Mouse (Mus musculus): ENCODE data around the gene Syt16. TPM values are rescaled to one million over a fixed set of nuclear protein-coding genes. Genes with fewer than 3 reads are reported as not detected.

The Syt16 gene
- polyA plus RNA-seq, 1 experiment from 2014 or later = 0.04 TPM

- H3K4me2 ChIP-seq (replicated peaks; ENCODE audit: low read depth, low read length) = no peak overlapping the region
- H3K4me1 ChIP-seq (ENCODE audit: insufficient read depth, low read depth, low read length) = no peaks in the 10 kb centered on the region
- H3K27ac ChIP-seq (ENCODE audit: low read length) = no peak overlapping the region
- no peak for DNase-seq (ENCODE audit: low spot score)
- no peak for TF ChIP-seq CTCF (IDR thresholded peaks at IDR 0.05)
- no peak for TF ChIP-seq EP300 (IDR thresholded peaks at IDR 0.05)
- ATAC-seq = no peak
- H3K9ac ChIP-seq (replicated peaks; ENCODE audit: low read depth) = no peak overlapping the region
- no peaks in the 10 kb centered on the region for H3K36me3 ChIP-seq (ENCODE audit: insufficient read depth, low read length)
- no peaks in the 10 kb centered on the region for H3K9me3 ChIP-seq (ENCODE audit: low read length)
- no peak overlapping the region for H3K4me3 ChIP-seq (ENCODE audit: low read depth, low read length)
- 53% methylated on average over 2 of the region's 2 CpGs for WGBS
- H3K27me3 ChIP-seq (replicated peaks; ENCODE audit: insufficient read depth, low read length) = no peaks in the 10 kb centered on the region
Observed at GRCm38 (mm10) chr12:74238806-74239205, 241.3 kb downstream of the Syt16 start.

- ATAC-seq (no peak), DNase-seq (ENCODE audit: low spot score) (no peak)
- Histone ChIP-seq H3K9me3 (ENCODE audit: low read length) (no peaks in the 10 kb centered on the region), H3K4me2 (replicated peaks; ENCODE audit: low read depth, low read length) (no peak overlapping the region), H3K27me3 (replicated peaks; ENCODE audit: insufficient read depth, low read length) (no peaks in the 10 kb centered on the region), H3K4me3 (ENCODE audit: low read depth, low read length) (no peak overlapping the region), H3K36me3 (ENCODE audit: insufficient read depth, low read length) (no peaks in the 10 kb centered on the region), H3K9ac (replicated peaks; ENCODE audit: low read depth) (no peak overlapping the region), H3K4me1 (ENCODE audit: insufficient read depth, low read depth, low read length) (no peaks in the 10 kb centered on the region), H3K27ac (ENCODE audit: low read length) (no peak overlapping the region)
- WGBS = 43% methylated on average over 3 of the region's 3 CpGs
- TF ChIP-seq EP300 (IDR thresholded peaks at IDR 0.05) (no peak), CTCF (IDR thresholded peaks at IDR 0.05) (no peak)
Observed at GRCm38 (mm10) chr12:74264846-74265245, 267.4 kb downstream of the Syt16 start.

GRCm38 (mm10) chr12:74267049-74267448 lies 269.6 kb downstream of the Syt16 start:
- DNase-seq (ENCODE audit: low spot score) (no peak), ATAC-seq (no peak)
- no peaks in the 10 kb centered on the region for H3K9me3 ChIP-seq (ENCODE audit: low read length)
- no peaks in the 10 kb centered on the region for H3K4me1 ChIP-seq (ENCODE audit: insufficient read depth, low read depth, low read length)
- no peak overlapping the region for H3K9ac ChIP-seq (replicated peaks; ENCODE audit: low read depth)
- H3K27me3 ChIP-seq (replicated peaks; ENCODE audit: insufficient read depth, low read length) = no peaks in the 10 kb centered on the region
- no peak overlapping the region for H3K4me3 ChIP-seq (ENCODE audit: low read depth, low read length)
- no peak for TF ChIP-seq CTCF (IDR thresholded peaks at IDR 0.05)
- no peaks in the 10 kb centered on the region for H3K36me3 ChIP-seq (ENCODE audit: insufficient read depth, low read length)
- H3K27ac ChIP-seq (ENCODE audit: low read length) = no peak overlapping the region
- WGBS = 91% methylated on average over 4 of the region's 4 CpGs
- no peak overlapping the region for H3K4me2 ChIP-seq (replicated peaks; ENCODE audit: low read depth, low read length)

- H3K4me2 ChIP-seq (replicated peaks; ENCODE audit: low read depth, low read length) = no peak overlapping the region
- no peaks in the 10 kb centered on the region for H3K36me3 ChIP-seq (ENCODE audit: insufficient read depth, low read length)
- H3K9ac ChIP-seq (replicated peaks; ENCODE audit: low read depth) = no peak overlapping the region
- WGBS = 79% methylated on average over 15 of the region's 15 CpGs
- ATAC-seq = no peak
- no peak overlapping the region for H3K27ac ChIP-seq (ENCODE audit: low read length)
- H3K9me3 ChIP-seq (ENCODE audit: low read length) = no peaks in the 10 kb centered on the region
- no peaks in the 10 kb centered on the region for H3K4me1 ChIP-seq (ENCODE audit: insufficient read depth, low read depth, low read length)
- no peak overlapping the region for H3K4me3 ChIP-seq (ENCODE audit: low read depth, low read length)
- no peak for DNase-seq (ENCODE audit: low spot score)
- TF ChIP-seq CTCF (IDR thresholded peaks at IDR 0.05) (no peak), EP300 (IDR thresholded peaks at IDR 0.05) (no peak)
- no peaks in the 10 kb centered on the region for H3K27me3 ChIP-seq (replicated peaks; ENCODE audit: insufficient read depth, low read length)
Observed at GRCm38 (mm10) chr12:74268644-74269285, 271.3 kb downstream of the Syt16 start.

GRCm38 (mm10) chr12:74272545-74272944 lies 275.1 kb downstream of the Syt16 start:
- H3K36me3 ChIP-seq (ENCODE audit: insufficient read depth, low read length) = no peaks in the 10 kb centered on the region
- 87% methylated on average over 17 of the region's 17 CpGs for WGBS
- no peak overlapping the region for H3K4me3 ChIP-seq (ENCODE audit: low read depth, low read length)
- ATAC-seq (no peak), DNase-seq (ENCODE audit: low spot score) (no peak)
- no peaks in the 10 kb centered on the region for H3K9me3 ChIP-seq (ENCODE audit: low read length)
- no peaks in the 10 kb centered on the region for H3K27me3 ChIP-seq (replicated peaks; ENCODE audit: insufficient read depth, low read length)
- TF ChIP-seq CTCF (IDR thresholded peaks at IDR 0.05) (no peak), EP300 (IDR thresholded peaks at IDR 0.05) (no peak)
- no peak overlapping the region for H3K9ac ChIP-seq (replicated peaks; ENCODE audit: low read depth)
- H3K4me2 ChIP-seq (replicated peaks; ENCODE audit: low read depth, low read length) = no peak overlapping the region
- H3K4me1 ChIP-seq (ENCODE audit: insufficient read depth, low read depth, low read length) = no peaks in the 10 kb centered on the region
- H3K27ac ChIP-seq (ENCODE audit: low read length) = no peak overlapping the region

- no peaks in the 10 kb centered on the region for H3K4me1 ChIP-seq (ENCODE audit: insufficient read depth, low read depth, low read length)
- ATAC-seq (no peak), DNase-seq (ENCODE audit: low spot score) (no peak)
- no peaks in the 10 kb centered on the region for H3K9me3 ChIP-seq (ENCODE audit: low read length)
- H3K9ac ChIP-seq (replicated peaks; ENCODE audit: low read depth) = no peak overlapping the region
- TF ChIP-seq CTCF (IDR thresholded peaks at IDR 0.05) = no peak
- TF ChIP-seq EP300 (IDR thresholded peaks at IDR 0.05) = no peak
- H3K4me3 ChIP-seq (ENCODE audit: low read depth, low read length) = no peak overlapping the region
- H3K36me3 ChIP-seq (ENCODE audit: insufficient read depth, low read length) = no peaks in the 10 kb centered on the region
- no peak overlapping the region for H3K27ac ChIP-seq (ENCODE audit: low read length)
- no peaks in the 10 kb centered on the region for H3K27me3 ChIP-seq (replicated peaks; ENCODE audit: insufficient read depth, low read length)
- no peak overlapping the region for H3K4me2 ChIP-seq (replicated peaks; ENCODE audit: low read depth, low read length)
- WGBS = 63% methylated on average over 5 of the region's 5 CpGs
Observed at GRCm38 (mm10) chr12:74277265-74277664, 279.8 kb downstream of the Syt16 start.

- H3K4me3 ChIP-seq (ENCODE audit: low read depth, low read length) = no peak overlapping the region
- 57% methylated on average over 4 of the region's 4 CpGs for WGBS
- no peaks in the 10 kb centered on the region for H3K36me3 ChIP-seq (ENCODE audit: insufficient read depth, low read length)
- no peak overlapping the region for H3K9ac ChIP-seq (replicated peaks; ENCODE audit: low read depth)
- H3K9me3 ChIP-seq (ENCODE audit: low read length) = no peaks in the 10 kb centered on the region
- no peaks in the 10 kb centered on the region; the same call in 1 of the 2 replicates for H3K4me1 ChIP-seq (ENCODE audit: insufficient read depth, low read depth, low read length)
- DNase-seq (ENCODE audit: low spot score) = no peak
- H3K27me3 ChIP-seq (replicated peaks; ENCODE audit: insufficient read depth, low read length) = peaks cover 19% of the 10 kb centered on the region
- ATAC-seq = no peak
- no peak for TF ChIP-seq CTCF (IDR thresholded peaks at IDR 0.05)
- TF ChIP-seq EP300 (IDR thresholded peaks at IDR 0.05) = no peak
- H3K27ac ChIP-seq (ENCODE audit: low read length) = no peak overlapping the region
- no peak overlapping the region for H3K4me2 ChIP-seq (replicated peaks; ENCODE audit: low read depth, low read length)
Observed at GRCm38 (mm10) chr12:74281403-74281802, 283.9 kb downstream of the Syt16 start.

All from lung, postnatal 0 days (tissue).